Mouse (Mus musculus) lung, postnatal 0 days (tissue): ENCODE data around the gene Tmem115.

Experiments used
- CTCF ChIP-seq: IDR thresholded peaks from 2 replicates; pipeline ENCODE4 v1.5.1; 2016; ENCODE audit warnings: antibody characterized with exemption, mild to moderate bottlenecking
- EP300 ChIP-seq: IDR thresholded peaks from 2 replicates; pipeline ENCODE4 v1.6.1; 2016; ENCODE audit warnings: antibody characterized with exemption, mild to moderate bottlenecking, control low read depth

- TF ChIP-seq CTCF, result no peak
- TF ChIP-seq EP300, result no peak
These were observed 9.0 kb downstream of the Tmem115 start for GRCm38 (mm10) chr9:107542721-107543120.
